8 mouse cellular contexts compared by ENCODE assay signal in the genomic region with DNA sequence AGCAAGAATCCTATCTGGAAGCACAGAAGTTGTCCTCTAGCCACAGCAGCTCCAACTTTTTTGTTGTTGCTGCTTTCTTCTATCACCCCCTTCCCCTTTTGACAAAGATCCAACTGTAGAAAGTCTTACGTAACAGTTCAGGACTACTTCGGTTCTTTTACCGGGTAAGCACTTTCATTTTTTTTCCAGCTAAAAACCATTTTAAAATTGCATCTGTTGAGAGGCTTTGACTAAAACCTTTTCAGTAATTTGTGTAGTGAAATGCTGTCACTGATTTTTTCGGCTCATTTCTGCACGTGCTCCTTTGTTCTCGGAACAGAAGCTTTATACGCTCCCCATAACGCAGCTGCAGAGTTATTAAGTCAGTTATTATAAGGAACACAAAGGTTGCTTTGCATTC.
DNase-seq lines count a peak whose midpoint lies in the region; ATAC-seq and TF ChIP-seq lines count a peak whose summit lies in the region.

No protein-coding gene starts in this region.

- H3K27me3 ChIP-seq in heart, embryonic 15.5 days = no peaks in the 10 kb centered on the region
- H3K27me3 ChIP-seq in liver, embryonic 14.5 days (ENCODE audit: control insufficient read depth, insufficient read depth, low read length) = no peaks in the 10 kb centered on the region
- H3K27me3 ChIP-seq in splenic B cell, adult 2 months (ENCODE audit: control insufficient read depth, insufficient read depth, low read length, poor library complexity, severe bottlenecking) = no peaks in the 10 kb centered on the region

- 7% methylated on average over 8 of the region's 8 CpGs for WGBS in heart, embryonic 15.5 days
- WGBS in liver, embryonic 14.5 days (ENCODE audit: insufficient replicate concordance) = 18% methylated on average over 8 of the region's 8 CpGs

- ATAC-seq in heart, embryonic 15.5 days (replicated peaks; ENCODE audit: insufficient number of reproducible peaks, insufficient read depth, low FRiP score, low read depth) = no peak
- ATAC-seq in liver, embryonic 14.5 days (ENCODE audit: insufficient read depth) = no peak

- H3K36me3 ChIP-seq in heart, embryonic 15.5 days = no peaks in the 10 kb centered on the region
- H3K36me3 ChIP-seq in liver, embryonic 14.5 days (replicated peaks; ENCODE audit: control insufficient read depth, insufficient read depth, low read depth) = no peaks in the 10 kb centered on the region
- no peaks in the 10 kb centered on the region for H3K36me3 ChIP-seq in splenic B cell, adult 2 months (ENCODE audit: control insufficient read depth, insufficient read depth, low read length, poor library complexity, severe bottlenecking)

- intact Hi-C loops in heart, postnatal 25 days (cut with DNase I) = no loop called here

- H3K9me3 ChIP-seq in heart, embryonic 15.5 days (replicated peaks) = no peaks in the 10 kb centered on the region
- H3K9me3 ChIP-seq in liver, embryonic 14.5 days (ENCODE audit: control insufficient read depth, low read length) = no peaks in the 10 kb centered on the region

- peak overlapping the region; percentile 61 for H3K4me3 ChIP-seq in heart, embryonic 15.5 days
- peak overlapping the region; percentile 55 to 64 for H3K4me3 ChIP-seq in liver, embryonic 14.5 days (ENCODE audit: insufficient read depth in 1 of 2, low read depth in 2 of 2, low read length in 2 of 2)

- peaks cover 10% of the 10 kb centered on the region for H3K4me1 ChIP-seq in heart, embryonic 15.5 days (replicated peaks)
- H3K4me1 ChIP-seq in liver, embryonic 14.5 days (replicated peaks; ENCODE audit: control insufficient read depth in 2 of 2, insufficient read depth in 2 of 2, low read length in 1 of 2) = peaks cover 3 to 11% of the 10 kb centered on the region in 2 experiments; a peak in 3 of 4 replicates

- no peak for TF ChIP-seq EP300 in liver, embryonic 14.5 days (IDR thresholded peaks at IDR 0.05; ENCODE audit: low read depth)

- no peak for TF ChIP-seq CTCF in liver, embryonic 14.5 days (IDR thresholded peaks at IDR 0.05; ENCODE audit: low read depth)

- H3K4me2 ChIP-seq in heart, embryonic 15.5 days = peak overlapping the region; percentile 71
- peak overlapping the region; percentile 70 for H3K4me2 ChIP-seq in liver, embryonic 14.5 days (ENCODE audit: low read depth)

- DNase-seq in heart, adult 9 months (ENCODE audit: low spot score in 2 of 2) = peak; percentile 43 to 47
- no peak for DNase-seq in heart, postnatal 25 days (ENCODE audit: low spot score)
- DNase-seq in adipocyte (ENCODE audit: low spot score) = peak; percentile 79
- DNase-seq in liver, embryonic 14.5 days (ENCODE audit: low read depth in 3 of 3, low spot score in 3 of 3) = no peak
- peak; percentile 12 for DNase-seq in splenic B cell, adult 2 months (ENCODE audit: low read depth, low spot score)
- no peak for DNase-seq in left cerebral cortex, adult 9 months (ENCODE audit: low spot score in 2 of 2)
- no peak for DNase-seq in cerebellum, adult 8-10 months

- peak overlapping the region; percentile 61 for H3K9ac ChIP-seq in heart, embryonic 15.5 days
- peak overlapping the region; percentile 56 for H3K9ac ChIP-seq in liver, embryonic 14.5 days (replicated peaks)

- peak overlapping the region; percentile 93 for H3K27ac ChIP-seq in heart, embryonic 15.5 days
- H3K27ac ChIP-seq in liver, embryonic 14.5 days = no peak overlapping the region

Comparison
In these comparisons a context has a peak if more than half of its experiments do, and no peak if none do; other contexts are left out.
1. DNase-seq: peak in heart, adult 9 months (2 of 2), adipocyte (single experiment) and splenic B cell, adult 2 months (single experiment); none in heart, postnatal 25 days (single experiment), liver, embryonic 14.5 days (0 of 3), left cerebral cortex, adult 9 months (0 of 2) and cerebellum, adult 8-10 months (single experiment).